Mouse (Mus musculus) intestine, embryonic 15.5 days (tissue): ENCODE results near the gene Gdf5. TPM values are rescaled to one million over a fixed set of nuclear protein-coding genes. Genes with fewer than 3 reads are reported as not detected.

Source experiments
- polyA plus RNA-seq: library from polyadenylated mRNA; unstranded; fragments of >200 nt; fragmentation: Nextera tagmentation; extraction: Ambion mirVana; gene quantifications from 2 replicates; pipeline ENCODE4 v1.2.1, GENCODE M21; 2015

Gene Gdf5
- polyA plus RNA-seq, 1 experiment from 2014 or later, result 1.2 TPM

Other genes with a start within 250 kb of the Gdf5 start
- gene Edem2, start 215.9 kb downstream of the Gdf5 start, polyA plus RNA-seq, result 60.5 and 92.0 TPM in 2 replicates
- gene Gm17581, start 209.5 kb downstream of the Gdf5 start, polyA plus RNA-seq, result not detected in 2 replicates
- 20.2 and 20.4 TPM in 2 replicates for gene Procr, start 194.2 kb downstream of the Gdf5 start, polyA plus RNA-seq
- gene Mmp24, start 170.0 kb downstream of the Gdf5 start, polyA plus RNA-seq, result 0.24 and 0.37 TPM in 2 replicates
- gene BC029722, start 125.9 kb downstream of the Gdf5 start, polyA plus RNA-seq, result 22.0 and 24.1 TPM in 2 replicates
- gene Eif6, start 118.4 kb downstream of the Gdf5 start, polyA plus RNA-seq, result 263 and 265 TPM in 2 replicates
- 0.30 and 0.53 TPM in 2 replicates for gene Fam83c, start 110.5 kb downstream of the Gdf5 start, polyA plus RNA-seq
- gene Uqcc1, start 15.1 kb downstream of the Gdf5 start, polyA plus RNA-seq, result 83.7 and 88.7 TPM in 2 replicates
- gene Gm15557, start 4.6 kb downstream of the Gdf5 start, polyA plus RNA-seq, result not detected in 2 replicates
- 17.0 and 18.1 TPM in 2 replicates for gene Cep250, start 11.1 kb upstream of the Gdf5 start, polyA plus RNA-seq
- gene 6430550D23Rik, start 62.6 kb upstream of the Gdf5 start, polyA plus RNA-seq, result 0.99 and 1.2 TPM in 2 replicates
- gene Ergic3, start 62.7 kb upstream of the Gdf5 start, polyA plus RNA-seq, result 209 and 252 TPM in 2 replicates
- 0.03 and 0.08 TPM in 2 replicates for gene Fer1l4, start 107.6 kb upstream of the Gdf5 start, polyA plus RNA-seq
- 2.8 and 2.9 TPM in 2 replicates for gene Spag4, start 119.8 kb upstream of the Gdf5 start, polyA plus RNA-seq
- 48.0 and 48.9 TPM in 2 replicates for gene Cpne1, start 166.6 kb upstream of the Gdf5 start, polyA plus RNA-seq
- gene Rbm12, start 166.6 kb upstream of the Gdf5 start, polyA plus RNA-seq, result 17.8 and 25.8 TPM in 2 replicates
- gene Gm28036, start 181.7 kb upstream of the Gdf5 start, polyA plus RNA-seq, result 11.8 and 15.7 TPM in 2 replicates
- 363 and 370 TPM in 2 replicates for gene Romo1, start 198.7 kb upstream of the Gdf5 start, polyA plus RNA-seq
- gene Nfs1, start 198.8 kb upstream of the Gdf5 start, polyA plus RNA-seq, result 62.3 and 63.0 TPM in 2 replicates
- 486 and 571 TPM in 2 replicates for gene Rbm39, start 234.9 kb upstream of the Gdf5 start, polyA plus RNA-seq